In the genomic region with DNA sequence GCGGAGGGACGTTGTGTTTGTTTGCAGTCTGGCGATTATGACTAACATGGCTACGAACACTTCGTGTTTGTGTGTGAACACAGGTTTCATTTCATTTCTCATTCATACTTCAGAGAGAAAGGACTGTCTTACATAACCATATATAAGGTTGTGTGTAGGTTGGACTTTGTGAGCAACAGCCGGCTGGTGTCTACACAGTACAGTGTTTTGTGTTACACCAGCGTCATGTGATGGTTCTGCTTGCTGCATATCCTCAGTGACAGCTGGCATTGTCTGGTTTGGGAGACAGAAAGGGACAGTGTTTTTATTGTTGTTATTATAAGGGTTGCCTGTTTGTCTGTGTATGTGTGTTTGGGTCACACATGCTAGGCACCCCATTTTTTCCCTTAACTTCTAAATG, we compare ENCODE assay signal across 18 mouse cellular contexts. TPM values are rescaled to one million over a fixed set of nuclear protein-coding genes. Genes with fewer than 3 reads are reported as not detected.
A peak's percentile ranks its signal among the peaks of the same experiment; 100 is the strongest.
DNase-seq lines count a peak whose midpoint lies in the region.
"Had no signal": no experiment of that assay in that cellular context is flagged by ENCODE, and none has a peak within 500 bp of the region (broad histone marks: within the 10 kb centered on the region; RNA-seq: fewer than 3 reads in every experiment).

No protein-coding gene starts in this region.

- intact Hi-C loops in left cerebral cortex, postnatal 10 days (cut with DNase I), result no loop called here

- DNase-seq in layer of hippocampus, adult 11-12 months (ENCODE audit: low spot score), result peak; percentile 39
- no peak for DNase-seq in layer of hippocampus, postnatal 25 days (ENCODE audit: extremely low spot score in 1 of 2, low spot score in 1 of 2)
- DNase-seq in left cerebral cortex, adult 18-20 months (ENCODE audit: low spot score in 2 of 2), result peak; percentile 23 to 38
- DNase-seq in left cerebral cortex, postnatal 10 days (ENCODE audit: extremely low spot score in 1 of 2, low spot score in 2 of 2), result no peak
- peak; percentile 29 to 45 for DNase-seq in right cerebral cortex, adult 2 months (ENCODE audit: low spot score in 2 of 2)
- DNase-seq in right cerebral cortex, postnatal 10 days (ENCODE audit: low spot score in 2 of 2), result no peak
- DNase-seq in telencephalon, adult 2 months (ENCODE audit: low read depth, low spot score), result peak; percentile 60
- DNase-seq in c-Kit-positive CD71-positive TER-119-positive erythroid progenitor cells, embryonic 14.5 days (ENCODE audit: low spot score), result no peak
- DNase-seq: adrenal gland, adult 2 months; adrenal gland, postnatal 25 days; cerebellum, adult 11 months; cerebellum, adult 8-10 months; gastrocnemius, postnatal 36 days; heart, adult 11 months; heart, postnatal 36 days had no signal

RNA-seq across cellular contexts. Expression of a gene that starts 4.4 kb away (rescaled TPM):
- 10 to 100 TPM; 25.6 to 30.9 TPM for total RNA-seq in layer of hippocampus, postnatal 25 days (2021)
- 10 to 100 TPM; 15.4 to 17.8 TPM for total RNA-seq in left cerebral cortex, adult 18-20 months (2021)
- total RNA-seq in left cerebral cortex, postnatal 10 days (2021), result 10 to 100 TPM; 18.6 to 20.2 TPM

RNA-seq across cellular contexts. Expression of a gene that starts 24.5 kb away (rescaled TPM):
- total RNA-seq in layer of hippocampus, postnatal 25 days (2021), result 1 to 10 TPM; 2.5 to 4.0 TPM
- total RNA-seq in left cerebral cortex, adult 18-20 months (2021), result 1 to 10 TPM; 2.4 to 2.7 TPM
- total RNA-seq in left cerebral cortex, postnatal 10 days (2021), result 1 to 10 TPM; 2.3 to 3.0 TPM
- total RNA-seq: common myeloid progenitor, adult 5-6 weeks had no signal

RNA-seq across cellular contexts. Expression of a gene that starts 25.0 kb away (rescaled TPM):
- not detected for total RNA-seq in layer of hippocampus, postnatal 25 days (2021)
- total RNA-seq in left cerebral cortex, adult 18-20 months (2021), result 1 to 10 TPM in 1 of 2 experiments, not detected in 1; 1.5 TPM
- total RNA-seq in left cerebral cortex, postnatal 10 days (2021), result not detected
- total RNA-seq: adrenal gland, adult 2 months; adrenal gland, postnatal 25 days; common myeloid progenitor, adult 5-6 weeks; ES-E14; gastrocnemius, adult 8-10 months; gastrocnemius, postnatal 36 days had no signal

RNA-seq across cellular contexts. Expression of a gene that starts 26.0 kb away (rescaled TPM):
- total RNA-seq in layer of hippocampus, postnatal 25 days (2021), result 10 to 100 TPM; 14.9 to 16.2 TPM
- total RNA-seq in left cerebral cortex, adult 18-20 months (2021), result 10 to 100 TPM in 1 of 2 experiments, 1 to 10 TPM in 1; 9.9 to 10.9 TPM
- total RNA-seq in left cerebral cortex, postnatal 10 days (2021), result 1 to 10 TPM; 7.6 to 7.7 TPM

RNA-seq across cellular contexts. Expression of a gene that starts 29.0 kb away (rescaled TPM):
- not detected for total RNA-seq in layer of hippocampus, postnatal 25 days (2021)
- not detected for total RNA-seq in left cerebral cortex, adult 18-20 months (2021)
- not detected for total RNA-seq in left cerebral cortex, postnatal 10 days (2021)
- total RNA-seq: adrenal gland, adult 2 months; adrenal gland, postnatal 25 days; common myeloid progenitor, adult 5-6 weeks; ES-E14; gastrocnemius, adult 8-10 months; gastrocnemius, postnatal 36 days; heart, postnatal 36 days had no signal

Comparison
In these comparisons a context has a peak if more than half of its experiments do, and no peak if none do; other contexts are left out.
1. DNase-seq: peak in layer of hippocampus, adult 11-12 months (single experiment), left cerebral cortex, adult 18-20 months (2 of 2), right cerebral cortex, adult 2 months (2 of 2) and telencephalon, adult 2 months (single experiment); none in layer of hippocampus, postnatal 25 days (0 of 2), left cerebral cortex, postnatal 10 days (0 of 2), right cerebral cortex, postnatal 10 days (0 of 2) and c-Kit-positive CD71-positive TER-119-positive erythroid progenitor cells, embryonic 14.5 days (single experiment).